Mouse (Mus musculus) heart, embryonic 14.5 days (tissue): ENCODE measurements around the gene Dlgap4. TPM values are rescaled to one million over a fixed set of nuclear protein-coding genes. Genes with fewer than 3 reads are reported as not detected.

Source experiments
- ATAC-seq: fragments of 200-750 bp; cut with Nextera tagmentation; 2 replicates; pipeline ENCODE4 v1.8.0; 2017; ENCODE audit warnings: low read depth, moderate TSS enrichment; ENCODE audit not compliant: insufficient number of reproducible peaks, insufficient read depth, low FRiP score
- H3K27ac ChIP-seq, 2 experiments: fragments of 200-500 bp in 1 of 2; fragments of 300-500 bp in 1 of 2; sonication (generic) in 1 of 2; replicated peaks in 1 of 2; 2 replicates each; pipeline ENCODE4 v1.5.1; 2012 to 2014; ENCODE audit warnings: low read depth in 2 of 2, low read length in 2 of 2, control low read depth in 1 of 2, mild to moderate bottlenecking in 1 of 2, mixed read lengths in 1 of 2; ENCODE audit not compliant: control insufficient read depth in 1 of 2, insufficient read depth in 1 of 2
- H3K27me3 ChIP-seq: fragments of 300-500 bp; sonication (generic); 2 replicates; pipeline ENCODE4 v1.6.1; 2014; ENCODE audit warnings: mild to moderate bottlenecking, low read length, control low read depth; ENCODE audit not compliant: control insufficient read depth, insufficient read depth
- H3K36me3 ChIP-seq: fragments of 300-500 bp; sonication (generic); 2 replicates; pipeline ENCODE4 v1.6.1; 2014; ENCODE audit warnings: mild to moderate bottlenecking, control low read depth, low read length, mixed read lengths; ENCODE audit not compliant: control insufficient read depth, insufficient read depth
- H3K4me1 ChIP-seq, 2 experiments: fragments of 200-500 bp in 1 of 2; fragments of 300-500 bp in 1 of 2; sonication (generic) in 1 of 2; 2 replicates each; pipeline ENCODE4 v1.6.1; 2012 to 2014; ENCODE audit warnings: low read length in 2 of 2, control low read depth in 1 of 2, mixed read lengths in 1 of 2; ENCODE audit not compliant: control insufficient read depth in 2 of 2, insufficient read depth in 2 of 2
- H3K4me2 ChIP-seq: fragments of 300-500 bp; sonication (generic); 2 replicates; pipeline ENCODE4 v1.6.1; 2014; ENCODE audit warnings: mild to moderate bottlenecking, low read length
- H3K4me3 ChIP-seq, 2 experiments: fragments of 200-500 bp in 1 of 2; fragments of 300-500 bp in 1 of 2; sonication (generic) in 1 of 2; 2 replicates each; pipeline ENCODE4 v1.5.1; 2012 to 2014; ENCODE audit warnings: low read length in 2 of 2, mild to moderate bottlenecking in 2 of 2, control low read depth in 1 of 2, low read depth in 1 of 2, moderate library complexity in 1 of 2; ENCODE audit not compliant: control insufficient read depth in 1 of 2, insufficient read depth in 1 of 2
- H3K9ac ChIP-seq: fragments of 300-500 bp; sonication (generic); 2 replicates; pipeline ENCODE4 v1.6.1; 2014; ENCODE audit warnings: mild to moderate bottlenecking, low read length
- H3K9me3 ChIP-seq: fragments of 300-500 bp; sonication (generic); 2 replicates; pipeline ENCODE4 v1.6.1; 2016; ENCODE audit warnings: low read length, control low read depth; ENCODE audit not compliant: control insufficient read depth
- WGBS: fragments of 180-500 bp; shearing (Covaris S2); extraction: QIAGEN DNeasy Blood & Tissue Kit; methylation state at CpG from one replicate; pipeline ENCODE4 v1.1.7; 2014; 5-methylcytosine and 5-hydroxymethylcytosine counted together
- polyA plus RNA-seq: library from polyadenylated mRNA; unstranded; fragments of >200 nt; fragmentation: Nextera tagmentation; extraction: Ambion mirVana; gene quantifications from 2 replicates; pipeline ENCODE4 v1.2.1, GENCODE M21; 2014

Gene Dlgap4
- polyA plus RNA-seq, 1 experiment from 2014 or later: 57.6 TPM

- H3K4me1 ChIP-seq: peaks cover 8 to 18% of the 10 kb centered on the region in 2 experiments
- H3K27me3 ChIP-seq: peaks cover 6% of the 10 kb centered on the region; the same call in 1 of the 2 replicates
- ATAC-seq: no peak
- 65% methylated on average over 10 of the region's 10 CpGs for WGBS
- H3K27ac ChIP-seq: no peak overlapping the region
- H3K36me3 ChIP-seq: no peaks in the 10 kb centered on the region
- no peak overlapping the region for H3K9ac ChIP-seq
- no peak overlapping the region for H3K4me3 ChIP-seq
- H3K9me3 ChIP-seq: no peaks in the 10 kb centered on the region
- no peak overlapping the region for H3K4me2 ChIP-seq
Measured at GRCm38 (mm10) chr2:156581244-156581643, 32.3 kb upstream of the Dlgap4 start.

GRCm38 (mm10) chr2:156582887-156583286, 30.6 kb upstream of the Dlgap4 start:
- H3K27me3 ChIP-seq: peaks cover 6% of the 10 kb centered on the region; the same call in 1 of the 2 replicates
- ATAC-seq: no peak
- no peak overlapping the region for H3K9ac ChIP-seq
- H3K9me3 ChIP-seq: no peaks in the 10 kb centered on the region
- H3K36me3 ChIP-seq: no peaks in the 10 kb centered on the region
- H3K4me3 ChIP-seq: no peak overlapping the region
- 37% methylated on average over 10 of the region's 10 CpGs for WGBS
- H3K27ac ChIP-seq: peak overlapping the region; percentile 18 to 61; a peak in 2 of 4 replicates
- peak overlapping the region; percentile 33 for H3K4me2 ChIP-seq
- peaks cover 8 to 18% of the 10 kb centered on the region in 2 experiments for H3K4me1 ChIP-seq

GRCm38 (mm10) chr2:156584154-156584796, 29.2 kb upstream of the Dlgap4 start:
- WGBS: 53% methylated on average over 11 of the region's 11 CpGs
- ATAC-seq: 0 out of 2 replicates have a peak, but pooled peaks have one; percentile 19

GRCm38 (mm10) chr2:156584797-156585471, 28.6 kb upstream of the Dlgap4 start:
- 41% methylated on average over 14 of the region's 14 CpGs for WGBS
- Histone ChIP-seq H3K9ac (no peak overlapping the region), H3K4me2 (peak overlapping the region; percentile 17; the same call in 1 of the 2 replicates), H3K27me3 (peaks cover 6% of the 10 kb centered on the region; the same call in 1 of the 2 replicates), H3K4me1 (peaks cover 8 to 18% of the 10 kb centered on the region in 2 experiments), H3K36me3 (no peaks in the 10 kb centered on the region), H3K9me3 (no peaks in the 10 kb centered on the region), H3K27ac (no peak overlapping the region), H3K4me3 (no peak overlapping the region)
- ATAC-seq: no peak

More at GRCm38 (mm10) chr2:156584154-156584796, 29.2 kb upstream of the Dlgap4 start:
- peak overlapping the region; percentile 17; the same call in 1 of the 2 replicates for H3K4me2 ChIP-seq
- H3K27me3 ChIP-seq: peaks cover 6% of the 10 kb centered on the region; the same call in 1 of the 2 replicates
- H3K27ac ChIP-seq: no peak overlapping the region
- no peak overlapping the region for H3K9ac ChIP-seq
- H3K4me1 ChIP-seq: peaks cover 8 to 18% of the 10 kb centered on the region in 2 experiments
- H3K4me3 ChIP-seq: no peak overlapping the region
- H3K9me3 ChIP-seq: no peaks in the 10 kb centered on the region
- H3K36me3 ChIP-seq: no peaks in the 10 kb centered on the region

- Histone ChIP-seq H3K27ac (no peak overlapping the region), H3K9ac (no peak overlapping the region), H3K36me3 (no peaks in the 10 kb centered on the region), H3K4me3 (no peak overlapping the region), H3K4me2 (no peak overlapping the region), H3K4me1 (peaks cover 0 to 9% of the 10 kb centered on the region in 2 experiments; a peak in 1 of 4 replicates), H3K9me3 (no peaks in the 10 kb centered on the region), H3K27me3 (peaks cover 2% of the 10 kb centered on the region; the same call in 1 of the 2 replicates)
- no peak for ATAC-seq
- 87% methylated on average over 9 of the region's 9 CpGs for WGBS
Measured at GRCm38 (mm10) chr2:156589481-156589880, 24.0 kb upstream of the Dlgap4 start.

- no peak for ATAC-seq
- no peak overlapping the region for H3K4me2 ChIP-seq
- H3K4me1 ChIP-seq: no peaks in the 10 kb centered on the region
- no peak overlapping the region for H3K27ac ChIP-seq
- H3K27me3 ChIP-seq: no peaks in the 10 kb centered on the region
- H3K4me3 ChIP-seq: no peak overlapping the region
- H3K36me3 ChIP-seq: no peaks in the 10 kb centered on the region
- WGBS: 71% methylated on average over 15 of the region's 15 CpGs
- no peaks in the 10 kb centered on the region for H3K9me3 ChIP-seq
- H3K9ac ChIP-seq: no peak overlapping the region
Measured at GRCm38 (mm10) chr2:156594987-156595490, 18.5 kb upstream of the Dlgap4 start.

- 81% methylated on average over 7 of the region's 7 CpGs for WGBS
- H3K36me3 ChIP-seq: no peaks in the 10 kb centered on the region
- ATAC-seq: no peak
- H3K4me1 ChIP-seq: no peaks in the 10 kb centered on the region
- H3K27ac ChIP-seq: no peak overlapping the region
- H3K9me3 ChIP-seq: no peaks in the 10 kb centered on the region
- H3K9ac ChIP-seq: no peak overlapping the region
- peaks cover 16% of the 10 kb centered on the region for H3K27me3 ChIP-seq
- H3K4me2 ChIP-seq: no peak overlapping the region
- no peak overlapping the region for H3K4me3 ChIP-seq
Measured at GRCm38 (mm10) chr2:156602581-156602980, 10.9 kb upstream of the Dlgap4 start.
